Mouse (Mus musculus): ENCODE data around the gene Socs2. TPM values are rescaled to one million over a fixed set of nuclear protein-coding genes. Genes with fewer than 3 reads are reported as not detected.

Gene Socs2
- total and polyA plus RNA-seq, 2 experiments = 5.3 to 53.8 TPM

DNA sequence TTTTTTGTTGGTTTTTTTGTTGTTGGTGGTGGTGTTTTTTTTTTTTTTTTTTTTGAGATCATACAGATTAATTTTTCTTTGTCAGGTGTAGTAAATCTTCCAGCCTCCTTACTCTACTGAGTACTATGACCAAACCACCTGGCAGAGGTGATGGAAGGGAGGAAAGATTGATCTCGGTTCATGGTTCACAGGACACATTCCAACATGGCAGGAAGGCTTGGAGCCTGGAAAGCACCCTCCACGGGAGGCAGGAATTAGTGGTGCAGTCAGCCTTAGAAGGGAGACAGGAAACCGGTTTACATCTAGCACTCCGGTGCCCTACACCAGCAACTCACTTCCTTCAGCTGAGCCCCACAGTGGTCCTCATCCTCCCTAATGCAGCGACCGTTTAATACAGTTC, 1.7 kb upstream of the Socs2 start:
- H3K36me3 ChIP-seq (ENCODE audit: control insufficient read depth, insufficient read depth, low read length) = no peaks in the 10 kb centered on the region
- no peak overlapping the region for H3K4me3 ChIP-seq (ENCODE audit: insufficient read depth, low read depth, low read length)
- DNase-seq (ENCODE audit: extremely low read depth, low read depth, low spot score) = peak; percentile 88
- peaks cover 8% of the 10 kb centered on the region; the same call in 1 of the 2 replicates for H3K79me2 ChIP-seq (ENCODE audit: control insufficient read depth, insufficient read depth, low read length)
- peaks cover 13% of the 10 kb centered on the region for H3K4me1 ChIP-seq (ENCODE audit: control insufficient read depth, insufficient read depth, low read length)
- H3K9ac ChIP-seq (ENCODE audit: low read depth, low read length) = no peak overlapping the region
- H3K27ac ChIP-seq (replicated peaks; ENCODE audit: insufficient read depth, low read depth, low read length) = no peak overlapping the region
- H3K27me3 ChIP-seq (ENCODE audit: control insufficient read depth, insufficient read depth, low read length) = no peaks in the 10 kb centered on the region
- 51% methylated on average over 6 of the region's 6 CpGs for WGBS
- TF ChIP-seq POLR2A (IDR thresholded peaks at IDR 0.05; ENCODE audit: extremely low read depth, insufficient read depth, low read length) (no peak), CTCF (IDR thresholded peaks at IDR 0.05; ENCODE audit: low read depth, low read length) (no peak)

DNA sequence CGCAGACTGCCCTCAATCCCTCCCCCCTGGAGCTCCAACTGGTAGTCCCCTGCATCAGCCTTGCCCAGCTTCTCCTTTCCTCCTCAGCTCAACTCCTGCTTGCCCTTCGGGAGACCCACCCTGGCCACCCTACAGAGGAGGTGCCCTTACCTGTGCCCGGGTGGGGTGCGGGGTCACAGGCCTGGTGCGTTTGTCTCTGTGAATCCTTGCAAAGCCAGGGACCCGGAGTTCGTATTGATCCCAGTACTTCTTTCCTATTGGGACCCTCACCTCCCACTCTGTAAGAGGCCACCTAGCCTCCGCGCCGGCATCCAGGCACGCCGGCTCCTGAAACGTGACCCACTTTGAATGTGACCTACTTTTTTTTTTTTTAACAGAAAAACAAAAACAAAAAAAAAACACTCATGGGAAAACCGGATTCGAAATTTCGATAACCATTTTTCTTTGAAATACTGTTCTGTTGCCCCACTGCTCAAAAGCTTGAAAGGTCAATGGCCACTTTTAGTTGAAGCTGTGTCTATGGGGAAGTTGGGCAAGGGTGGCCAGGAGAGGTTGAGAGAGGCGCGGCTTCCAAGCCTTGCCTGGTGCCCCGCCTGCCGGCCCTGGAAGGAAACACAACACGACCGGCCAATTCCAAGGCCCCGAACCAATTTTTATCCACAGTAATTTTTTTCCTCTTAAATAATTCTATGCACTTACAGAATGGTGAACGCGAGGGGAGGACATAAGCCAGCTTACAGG, 686 bp upstream of the Socs2 start:
- H3K27me3 ChIP-seq (ENCODE audit: control insufficient read depth, insufficient read depth, low read length) = no peaks in the 10 kb centered on the region
- TF ChIP-seq CTCF (IDR thresholded peaks at IDR 0.05; ENCODE audit: low read depth, low read length) (peak; percentile 88), POLR2A (IDR thresholded peaks at IDR 0.05; ENCODE audit: extremely low read depth, insufficient read depth, low read length) (no peak)
- 1% methylated on average over 25 of the region's 25 CpGs for WGBS
- peak overlapping the region; percentile 91 for H3K4me3 ChIP-seq (ENCODE audit: insufficient read depth, low read depth, low read length)
- H3K36me3 ChIP-seq (ENCODE audit: control insufficient read depth, insufficient read depth, low read length) = no peaks in the 10 kb centered on the region
- H3K27ac ChIP-seq (replicated peaks; ENCODE audit: insufficient read depth, low read depth, low read length) = peak overlapping the region; percentile 87
- peak; percentile 86 for DNase-seq (ENCODE audit: extremely low read depth, low read depth, low spot score)
- peaks cover 13% of the 10 kb centered on the region for H3K4me1 ChIP-seq (ENCODE audit: control insufficient read depth, insufficient read depth, low read length)
- peak overlapping the region; percentile 82 for H3K9ac ChIP-seq (ENCODE audit: low read depth, low read length)
- H3K79me2 ChIP-seq (ENCODE audit: control insufficient read depth, insufficient read depth, low read length) = peaks cover 8% of the 10 kb centered on the region; the same call in 1 of the 2 replicates

DNA sequence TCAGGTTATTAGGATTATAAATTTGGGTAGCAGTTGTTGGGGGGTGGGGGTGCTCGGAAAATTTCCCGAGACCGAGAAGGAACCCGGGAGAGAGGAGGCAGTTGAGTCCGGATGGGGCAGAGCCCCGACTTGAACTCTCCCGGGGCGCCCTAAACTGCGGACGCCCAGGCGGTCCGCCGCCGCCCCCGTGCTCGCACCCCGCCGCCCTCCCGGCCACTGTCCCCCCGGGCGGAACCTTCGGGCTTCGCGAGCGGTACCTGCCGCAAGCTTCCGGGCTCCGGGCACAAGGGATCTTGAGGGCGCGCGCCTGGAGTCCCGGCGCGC, 657 bp downstream of the Socs2 start:
- Histone ChIP-seq H3K27me3 (ENCODE audit: control insufficient read depth, insufficient read depth, low read length) (no peaks in the 10 kb centered on the region), H3K4me1 (ENCODE audit: control insufficient read depth, insufficient read depth, low read length) (peaks cover 13% of the 10 kb centered on the region), H3K4me3 (ENCODE audit: insufficient read depth, low read depth, low read length) (peak overlapping the region; percentile 91), H3K27ac (replicated peaks; ENCODE audit: insufficient read depth, low read depth, low read length) (peak overlapping the region; percentile 91), H3K9ac (ENCODE audit: low read depth, low read length) (peak overlapping the region; percentile 96), H3K36me3 (ENCODE audit: control insufficient read depth, insufficient read depth, low read length) (peaks cover 9% of the 10 kb centered on the region; the same call in 1 of the 2 replicates), H3K79me2 (ENCODE audit: control insufficient read depth, insufficient read depth, low read length) (peaks cover 8% of the 10 kb centered on the region; the same call in 1 of the 2 replicates)
- under 1% methylated on average over 34 of the region's 34 CpGs for WGBS
- DNase-seq (ENCODE audit: extremely low read depth, low read depth, low spot score) = no peak
- TF ChIP-seq CTCF (IDR thresholded peaks at IDR 0.05; ENCODE audit: low read depth, low read length) (no peak), POLR2A (IDR thresholded peaks at IDR 0.05; ENCODE audit: extremely low read depth, insufficient read depth, low read length) (no peak)

DNA sequence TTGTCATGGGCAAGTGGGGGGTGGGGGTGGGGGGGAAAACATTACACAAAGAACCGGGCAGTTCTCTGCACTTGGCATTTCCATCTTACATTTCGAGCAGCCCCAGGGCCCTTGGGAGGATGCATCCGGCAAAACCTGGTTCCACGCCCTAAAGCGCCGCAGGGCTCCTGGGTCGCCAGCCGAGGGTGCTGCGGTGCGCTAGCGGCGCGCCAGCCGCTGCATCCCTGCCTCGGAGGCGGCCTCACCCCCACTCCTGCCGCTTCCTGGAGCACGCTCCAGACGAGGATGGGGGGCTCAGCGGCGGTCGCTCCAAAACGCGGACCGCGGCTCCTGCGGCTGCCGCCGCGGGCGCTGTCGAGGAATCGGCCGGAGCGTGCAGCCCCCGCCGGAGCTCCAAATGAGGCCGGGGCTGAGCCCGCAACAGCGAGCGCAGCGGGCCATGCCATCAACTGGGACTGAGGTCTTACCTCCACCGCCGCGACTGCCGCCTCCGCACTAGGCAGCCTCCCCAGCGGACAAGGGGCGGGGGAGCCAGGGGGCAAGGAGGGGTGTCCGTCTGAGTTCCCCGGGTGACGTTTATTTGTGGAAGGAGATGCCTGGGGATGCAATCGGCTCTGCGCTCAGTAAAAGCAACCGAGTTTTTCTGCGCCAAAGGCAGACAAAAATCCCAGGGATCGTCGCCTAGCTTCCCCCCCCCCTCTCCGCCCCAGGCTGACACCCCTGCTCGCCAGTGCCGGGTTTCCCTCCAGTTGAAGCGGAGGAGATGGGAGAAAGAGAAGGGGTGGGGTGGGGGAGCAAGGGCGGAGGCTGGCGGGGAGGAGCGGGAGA, 1.2 kb downstream of the Socs2 start:
- Histone ChIP-seq H3K79me2 (ENCODE audit: control insufficient read depth, insufficient read depth, low read length) (peaks cover 8% of the 10 kb centered on the region; the same call in 1 of the 2 replicates), H3K27me3 (ENCODE audit: control insufficient read depth, insufficient read depth, low read length) (no peaks in the 10 kb centered on the region), H3K9ac (ENCODE audit: low read depth, low read length) (peak overlapping the region; percentile 96), H3K36me3 (ENCODE audit: control insufficient read depth, insufficient read depth, low read length) (peaks cover 14% of the 10 kb centered on the region), H3K4me3 (ENCODE audit: insufficient read depth, low read depth, low read length) (peak overlapping the region; percentile 91), H3K27ac (replicated peaks; ENCODE audit: insufficient read depth, low read depth, low read length) (peak overlapping the region; percentile 91; the same call in 1 of the 2 replicates), H3K4me1 (ENCODE audit: control insufficient read depth, insufficient read depth, low read length) (peaks cover 13% of the 10 kb centered on the region)
- no peak for DNase-seq (ENCODE audit: extremely low read depth, low read depth, low spot score)
- 1% methylated on average over 65 of the region's 65 CpGs for WGBS
- TF ChIP-seq POLR2A (IDR thresholded peaks at IDR 0.05; ENCODE audit: extremely low read depth, insufficient read depth, low read length) (no peak), CTCF (IDR thresholded peaks at IDR 0.05; ENCODE audit: low read depth, low read length) (0 out of 2 replicates have a peak, but pooled peaks have one; percentile 12)

DNA sequence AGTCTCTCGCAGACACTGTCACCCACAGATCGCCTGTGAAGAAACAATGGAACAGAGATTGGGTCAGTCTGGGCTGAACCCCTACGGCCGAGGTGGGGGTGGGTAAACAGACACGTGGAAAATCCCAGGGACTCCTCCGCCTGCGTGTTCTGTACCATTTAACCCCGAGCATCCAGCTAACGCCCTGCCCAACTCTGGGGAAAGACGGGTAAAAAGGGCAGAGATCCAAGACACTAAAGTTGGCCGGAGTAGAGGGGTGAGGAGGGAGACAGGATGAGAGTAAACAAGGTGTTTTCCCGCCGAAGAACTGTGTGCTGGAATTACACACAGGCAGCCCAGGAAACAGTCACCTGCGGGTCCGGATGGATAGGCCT, 1.8 kb downstream of the Socs2 start:
- H3K4me1 ChIP-seq (ENCODE audit: control insufficient read depth, insufficient read depth, low read length) = peaks cover 9% of the 10 kb centered on the region
- peaks cover 8% of the 10 kb centered on the region; the same call in 1 of the 2 replicates for H3K79me2 ChIP-seq (ENCODE audit: control insufficient read depth, insufficient read depth, low read length)
- TF ChIP-seq POLR2A (IDR thresholded peaks at IDR 0.05; ENCODE audit: extremely low read depth, insufficient read depth, low read length) = no peak
- no peak for TF ChIP-seq CTCF (IDR thresholded peaks at IDR 0.05; ENCODE audit: low read depth, low read length)
- no peaks in the 10 kb centered on the region for H3K27me3 ChIP-seq (ENCODE audit: control insufficient read depth, insufficient read depth, low read length)
- H3K4me3 ChIP-seq (ENCODE audit: insufficient read depth, low read depth, low read length) = peak overlapping the region; percentile 91
- DNase-seq (ENCODE audit: extremely low read depth, low read depth, low spot score) = no peak
- H3K27ac ChIP-seq (replicated peaks; ENCODE audit: insufficient read depth, low read depth, low read length) = peak overlapping the region; percentile 27
- 6% methylated on average over 15 of the region's 15 CpGs for WGBS
- H3K36me3 ChIP-seq (ENCODE audit: control insufficient read depth, insufficient read depth, low read length) = peaks cover 17% of the 10 kb centered on the region
- H3K9ac ChIP-seq (ENCODE audit: low read depth, low read length) = peak overlapping the region; percentile 96
